Mouse (Mus musculus) left cerebral cortex, adult 2 months (tissue): ENCODE data around the gene Midn. TPM values are rescaled to one million over a fixed set of nuclear protein-coding genes. Genes with fewer than 3 reads are reported as not detected.

ENCODE experiments used
- DNase-seq, 2 experiments: peaks; one replicate each; pipeline ENCODE4 v3.0.0; 2021 to 2022; ENCODE audit warnings: low spot score in 2 of 2, mixed read lengths in 1 of 2; ENCODE audit errors: extremely low spot score in 1 of 2
- H3K27ac ChIP-seq: fragments of 200-600 bp; 2 replicates; pipeline ENCODE4 v1.8.1; 2022
- H3K4me3 ChIP-seq: fragments of 200-600 bp; 2 replicates; pipeline ENCODE4 v1.8.1; 2022
- CTCF ChIP-seq: fragments of 200-600 bp; IDR thresholded peaks from 2 replicates; pipeline ENCODE4 v1.8.1; 2022; ENCODE audit warnings: antibody characterized with exemption, mild to moderate bottlenecking, moderate library complexity
- intact Hi-C: fragments of 180-260 bp; cut with DNase I; formaldehyde crosslinking; loops from one replicate; pipeline ENCODE4 v1.15.1; 2025
- total RNA-seq, 2 experiments: library from RNA; stranded (reverse); gene quantifications; 2 replicates each; pipeline ENCODE4 v1.2.3; 2021

The Midn gene
- total RNA-seq, 2 experiments from 2014 or later: 80.7 to 127 TPM

DNA sequence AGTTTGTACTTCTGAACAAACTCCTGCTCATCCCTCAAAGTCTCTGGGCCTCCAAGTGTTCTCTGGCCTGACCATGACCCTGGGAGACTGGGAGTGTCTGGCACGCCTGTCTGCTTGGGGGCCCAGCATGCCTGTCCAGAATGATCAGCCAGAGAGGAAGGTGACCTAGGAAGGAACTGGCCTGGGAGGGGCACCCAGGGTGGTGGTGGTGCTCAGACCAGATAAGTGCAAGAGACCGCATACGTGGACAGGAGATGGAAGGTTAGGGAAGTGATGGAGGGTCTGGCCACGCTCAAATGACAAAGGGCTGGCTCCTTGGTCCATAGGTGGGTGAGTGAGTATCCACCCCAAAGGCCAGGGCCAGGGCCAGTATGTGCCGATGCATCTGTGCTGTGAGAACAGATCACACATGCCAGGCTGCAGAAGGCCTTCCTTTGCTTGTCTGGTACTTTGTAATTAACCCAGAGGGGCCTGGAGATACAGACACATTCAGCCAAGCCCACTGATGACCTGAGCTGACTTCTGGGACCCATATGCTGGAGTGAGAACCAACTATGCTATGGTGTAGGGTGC is 840 bp upstream of the Midn start:
- H3K4me3 ChIP-seq: peak overlapping the region; percentile 95
- H3K27ac ChIP-seq: peak overlapping the region; percentile 100
- peak in 1 of 2 experiments; percentile 24 for DNase-seq
- intact Hi-C loops: no loop called here
- TF ChIP-seq CTCF: no peak

DNA sequence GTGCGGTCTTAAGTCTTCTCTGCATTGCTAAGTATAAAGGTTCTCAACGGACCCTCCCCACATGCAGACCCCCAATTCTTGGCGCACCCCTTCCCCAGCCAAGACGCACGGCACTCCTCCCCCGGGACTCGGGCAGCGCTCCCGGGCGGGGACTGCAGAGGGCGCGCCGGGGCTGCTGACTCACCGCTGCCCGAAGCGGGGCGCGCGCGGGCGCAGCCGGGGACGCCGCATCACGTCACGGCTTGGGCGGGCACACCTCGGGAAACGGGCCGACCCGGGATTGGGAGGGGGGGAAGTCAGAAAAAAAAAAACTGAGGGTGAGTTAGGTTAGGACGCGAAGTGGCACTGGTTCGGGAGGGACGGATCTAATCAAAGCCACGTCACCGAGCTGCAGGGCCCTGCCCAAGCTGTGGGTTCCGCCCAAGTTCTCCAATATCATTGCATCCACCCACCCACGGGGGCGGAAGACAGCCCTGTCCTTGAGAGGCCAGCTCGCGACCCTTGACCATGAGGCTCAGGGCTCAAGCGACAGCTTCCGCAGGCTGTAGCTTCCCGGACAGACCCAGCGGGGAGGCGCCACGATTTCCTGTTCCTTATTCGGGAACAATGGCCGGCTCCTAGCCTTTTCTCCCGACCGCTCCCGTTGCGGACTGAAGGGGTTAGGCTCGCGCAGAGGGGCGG is 678 bp downstream of the Midn start:
- Histone ChIP-seq H3K4me3 (peak overlapping the region; percentile 95), H3K27ac (peak overlapping the region; percentile 100)
- DNase-seq: peak; percentile 95 to 96
- peak; percentile 73 for TF ChIP-seq CTCF
- intact Hi-C loops: loop anchor here (1.0 kb wide), 1 partner anchor 17 kb away; the partner anchor contains the start of gene Cirbp

DNA sequence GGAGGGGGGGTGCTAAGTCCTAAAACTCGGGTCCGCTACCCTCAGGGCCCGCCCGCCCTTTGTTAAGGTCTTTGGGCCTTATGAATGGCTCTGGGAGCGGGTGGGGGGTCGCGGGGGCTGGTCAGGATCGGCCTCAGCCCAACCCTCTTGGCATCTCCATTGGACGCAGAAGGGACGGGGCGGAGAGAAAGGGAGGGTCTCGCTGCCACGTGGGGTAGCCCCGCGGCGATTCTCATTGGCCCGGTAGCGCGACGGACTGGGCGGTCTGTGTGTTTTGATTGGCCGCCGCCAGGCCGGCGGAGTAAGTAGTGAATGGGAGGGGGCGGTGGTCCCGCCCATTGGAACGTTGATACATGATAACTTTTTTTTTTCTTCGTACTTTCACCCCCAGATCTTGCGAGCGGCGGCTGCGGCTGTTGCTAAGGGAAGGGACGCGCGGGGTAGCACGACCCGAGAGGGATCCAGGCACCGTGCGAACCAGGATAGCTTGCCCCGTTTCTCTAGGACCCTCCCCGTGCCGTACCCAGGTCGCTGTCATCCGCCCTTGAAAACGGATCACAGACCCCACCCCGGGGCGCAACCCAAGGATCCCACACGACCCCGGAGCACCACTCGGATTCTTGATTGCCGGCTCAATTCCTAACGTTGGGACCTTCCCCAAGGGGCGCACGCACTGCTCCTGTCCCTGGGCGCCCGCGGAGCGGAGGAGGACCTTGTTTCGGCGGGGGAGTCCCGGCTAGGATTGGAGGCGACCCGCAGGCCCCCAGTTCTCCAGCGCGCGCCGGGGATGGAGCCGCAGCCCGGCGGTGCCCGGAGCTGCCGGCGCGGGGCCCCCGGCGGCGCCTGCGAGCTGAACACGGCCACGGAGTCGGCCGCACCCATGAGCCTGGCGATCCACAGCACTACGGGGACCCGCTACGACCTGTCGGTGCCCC is 1.5 kb downstream of the Midn start:
- intact Hi-C loops: loop anchor here (1.0 kb wide), 1 partner anchor 16 kb away; the partner anchor contains the start of gene Cirbp

DNA sequence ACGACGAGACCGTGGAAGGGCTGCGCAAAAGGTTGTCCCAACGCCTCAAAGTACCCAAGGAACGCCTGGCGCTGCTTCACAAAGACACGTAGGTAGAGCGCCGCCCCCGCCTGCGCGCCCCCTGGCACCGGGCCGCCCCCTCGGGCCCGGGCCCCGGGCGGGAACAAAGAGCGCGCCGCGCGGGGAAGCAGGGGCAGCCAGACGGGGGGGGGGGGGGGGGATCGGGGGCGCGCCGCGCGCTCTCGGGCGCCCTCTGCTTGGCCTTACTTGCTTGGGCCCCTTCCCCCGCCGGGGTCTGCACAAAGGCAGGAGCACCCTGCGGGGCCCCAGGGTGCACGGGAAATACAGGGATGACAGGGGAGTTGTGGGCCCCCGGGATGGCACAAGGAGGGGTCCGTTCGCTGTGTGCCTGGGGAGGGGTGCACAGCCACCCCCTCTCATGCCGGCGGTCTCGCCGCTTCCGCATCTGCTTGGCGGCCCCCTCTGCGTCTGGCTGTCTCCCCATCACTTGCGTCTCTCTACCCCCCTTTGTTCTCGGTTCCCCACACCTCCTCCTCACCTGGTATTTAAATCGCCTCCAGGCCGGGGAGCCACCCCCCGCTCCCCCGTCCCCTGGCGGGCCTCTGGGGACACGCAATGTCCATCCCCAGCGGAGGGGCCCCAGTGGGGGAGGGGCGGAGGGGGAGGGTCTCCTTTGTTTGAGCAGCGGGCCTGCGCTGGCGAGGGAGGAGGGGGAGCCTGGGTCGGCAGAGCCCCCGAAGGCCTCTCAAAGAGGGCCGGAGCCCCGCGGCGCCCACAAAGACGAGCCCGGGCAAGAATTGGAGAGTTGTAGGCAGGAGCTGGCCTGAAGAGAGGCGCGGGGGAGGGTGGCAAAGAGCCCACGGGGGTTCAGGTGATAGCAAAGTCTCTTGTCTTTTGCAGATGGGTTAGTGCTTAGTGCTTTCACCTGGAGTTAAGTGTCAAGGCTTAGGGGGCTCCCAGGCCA is 2.4 kb downstream of the Midn start:
- no peak for TF ChIP-seq CTCF
- peak overlapping the region; percentile 95 for H3K4me3 ChIP-seq
- DNase-seq: peak; percentile 60
- peak overlapping the region; percentile 97 for H3K27ac ChIP-seq
- intact Hi-C loops: no loop called here

More for the DNA sequence above, 1.5 kb downstream of the Midn start:
- peak overlapping the region; percentile 100 for H3K27ac ChIP-seq
- H3K4me3 ChIP-seq: peak overlapping the region; percentile 95
- TF ChIP-seq CTCF: no peak
- peak; percentile 95 to 98 for DNase-seq

DNA sequence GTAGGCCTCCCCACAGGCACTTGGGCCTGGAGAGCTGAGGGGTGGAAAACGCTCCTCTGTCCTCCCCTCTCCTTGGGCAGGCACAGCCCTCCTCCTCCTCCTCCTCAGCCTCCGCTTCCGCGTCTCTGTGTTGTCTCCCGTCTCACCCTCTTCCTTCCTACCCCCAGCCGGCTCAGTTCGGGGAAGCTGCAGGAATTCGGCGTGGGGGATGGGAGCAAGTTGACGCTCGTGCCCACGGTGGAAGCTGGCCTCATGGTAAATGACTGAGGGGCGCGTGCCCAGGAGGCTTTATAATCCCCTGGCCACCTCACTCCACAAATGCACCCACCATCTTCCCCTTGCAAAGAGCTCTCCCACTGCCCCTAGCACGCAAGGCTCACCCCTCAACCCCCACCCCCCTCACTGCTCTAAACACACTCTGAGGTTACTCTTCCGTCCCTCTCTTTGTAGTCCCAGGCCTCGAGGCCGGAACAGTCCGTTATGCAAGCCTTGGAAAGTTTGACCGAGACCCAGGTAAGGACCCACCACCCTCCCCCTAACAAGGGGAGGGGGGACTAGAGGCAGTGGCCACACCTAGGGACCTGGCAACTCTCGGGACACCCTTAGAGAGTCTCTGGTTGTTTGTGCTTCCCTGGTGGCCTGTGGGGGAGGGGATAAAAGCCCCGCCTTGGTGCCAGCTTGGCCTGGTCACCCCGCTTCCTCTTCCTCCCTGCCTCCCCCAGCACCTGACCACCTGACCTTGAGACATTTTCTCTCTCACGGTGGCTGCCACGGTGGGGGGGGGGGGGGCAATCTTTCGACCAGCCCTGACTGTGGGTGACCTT is 3.4 kb downstream of the Midn start:
- TF ChIP-seq CTCF: no peak
- intact Hi-C loops: no loop called here
- peak overlapping the region; percentile 95 for H3K4me3 ChIP-seq
- H3K27ac ChIP-seq: peak overlapping the region; percentile 97
- DNase-seq: peak in 1 of 2 experiments; percentile 72

DNA sequence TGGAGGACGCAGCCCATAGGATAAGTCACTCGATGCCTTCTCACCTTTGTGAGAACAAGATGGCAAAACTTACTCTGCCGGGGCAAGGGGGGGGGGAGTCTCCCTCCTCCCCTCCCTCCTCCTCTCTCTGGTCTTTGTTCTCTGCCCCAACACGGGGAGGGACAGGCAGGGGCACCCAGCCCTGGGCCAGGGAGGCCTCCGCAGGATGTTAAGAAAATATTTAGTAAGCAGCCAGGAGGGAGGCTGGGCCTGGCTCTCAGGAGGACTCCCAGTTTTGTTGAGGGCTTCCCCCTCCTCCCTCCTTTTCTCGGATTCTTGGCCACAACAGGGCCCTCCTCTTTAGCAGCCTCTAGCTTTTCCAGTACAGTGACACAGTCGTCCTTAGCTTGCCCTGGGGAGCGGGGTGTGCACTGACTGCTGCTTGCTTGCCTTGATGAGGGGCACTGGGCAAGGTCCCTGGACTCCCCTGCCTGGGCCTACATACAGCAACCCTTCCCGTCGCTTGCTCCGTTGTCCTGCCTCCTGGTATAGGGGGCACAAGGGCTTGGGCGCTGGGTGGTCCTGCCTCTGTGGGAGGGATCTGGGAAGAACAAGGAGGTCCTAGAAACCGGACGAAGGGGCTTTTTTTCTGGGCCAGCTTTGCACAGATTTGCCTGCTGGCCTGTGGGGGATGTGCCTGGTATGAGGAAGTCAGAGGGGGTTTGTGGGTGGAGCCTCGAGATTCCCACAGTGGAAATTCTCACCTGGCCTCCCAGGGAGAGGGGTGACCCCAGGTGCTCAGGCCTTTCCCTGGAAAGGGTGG is 4.2 kb downstream of the Midn start:
- intact Hi-C loops: no loop called here
- peak overlapping the region; percentile 97 for H3K27ac ChIP-seq
- TF ChIP-seq CTCF: no peak
- H3K4me3 ChIP-seq: peak overlapping the region; percentile 95
- DNase-seq: peak in 1 of 2 experiments; percentile 28

DNA sequence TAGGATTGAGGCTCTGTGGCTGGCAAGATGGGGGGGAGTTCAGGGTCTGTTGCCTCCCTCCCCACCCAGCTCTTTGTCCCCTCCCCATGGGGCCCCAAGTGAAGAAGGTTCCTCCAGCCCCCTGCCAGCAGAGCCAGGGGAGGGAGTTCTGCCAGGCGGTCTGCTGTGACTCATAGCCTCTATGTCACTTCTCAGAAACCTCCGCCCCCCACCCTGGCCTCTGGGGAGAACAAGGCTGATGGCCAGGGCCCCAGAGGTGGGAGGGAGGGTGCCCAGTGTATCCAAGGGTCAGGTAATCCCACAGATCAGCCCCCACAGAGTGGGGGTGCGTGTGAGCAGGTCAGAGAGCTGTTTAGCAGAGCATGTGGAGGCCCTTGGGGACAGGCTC is 4.8 kb downstream of the Midn start:
- TF ChIP-seq CTCF: no peak
- DNase-seq: no peak
- intact Hi-C loops: no loop called here
- peak overlapping the region; percentile 95 for H3K4me3 ChIP-seq
- H3K27ac ChIP-seq: peak overlapping the region; percentile 97

DNA sequence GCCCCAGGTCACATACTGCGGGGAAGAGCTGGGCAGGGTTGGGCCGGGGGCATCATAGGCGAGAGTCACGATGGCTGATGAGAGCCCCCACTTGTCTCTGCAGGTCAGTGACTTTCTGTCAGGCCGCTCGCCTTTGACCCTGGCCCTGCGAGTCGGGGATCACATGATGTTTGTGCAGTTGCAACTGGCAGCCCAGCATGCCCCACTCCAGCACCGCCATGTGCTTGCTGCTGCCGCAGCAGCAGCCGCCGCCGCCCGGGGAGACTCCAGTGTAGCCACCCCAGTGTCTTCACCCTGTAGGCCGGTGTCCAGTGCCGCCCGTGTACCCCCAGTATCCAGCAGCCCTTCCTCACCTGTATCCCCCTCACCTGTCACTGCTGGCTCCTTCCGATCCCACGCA is 5.6 kb downstream of the Midn start:
- H3K4me3 ChIP-seq: peak overlapping the region; percentile 95; the same call in 1 of the 2 replicates
- intact Hi-C loops: no loop called here

DNA sequence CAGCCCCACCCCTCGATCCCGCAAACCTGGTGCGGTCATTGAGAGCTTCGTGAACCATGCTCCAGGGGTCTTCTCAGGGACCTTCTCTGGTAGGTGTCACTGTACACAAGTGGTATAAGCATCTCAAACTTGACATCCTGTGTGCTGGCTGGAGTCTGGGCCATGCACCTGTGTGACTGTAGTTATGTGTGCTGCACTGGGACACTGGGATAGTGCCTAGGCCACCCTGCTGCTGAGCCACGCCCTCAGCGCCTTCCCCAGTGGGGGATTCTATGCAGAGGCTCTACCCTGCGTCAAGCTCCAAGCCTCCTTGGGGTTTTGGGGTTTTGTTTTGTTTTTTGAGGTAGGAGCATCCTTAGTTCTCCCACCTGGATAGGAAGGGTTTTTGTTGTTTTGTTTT is 6.3 kb downstream of the Midn start:
- H3K27ac ChIP-seq: peak overlapping the region; percentile 97; the same call in 1 of the 2 replicates
- H3K4me3 ChIP-seq: no peak overlapping the region
- no peak for TF ChIP-seq CTCF
- no peak for DNase-seq
- intact Hi-C loops: no loop called here

More for the DNA sequence above, 5.6 kb downstream of the Midn start:
- no peak for TF ChIP-seq CTCF
- DNase-seq: no peak
- peak overlapping the region; percentile 97 for H3K27ac ChIP-seq
